Mouse (Mus musculus) gastrocnemius, adult 18-20 months (tissue): ENCODE data around the gene Atg3. TPM values are rescaled to one million over a fixed set of nuclear protein-coding genes. Genes with fewer than 3 reads are reported as not detected.

ENCODE experiments used
- DNase-seq: peaks from one replicate; pipeline ENCODE4 v3.0.0; 2021; ENCODE audit warnings: low spot score
- long read RNA-seq, 2 experiments: library from polyadenylated mRNA; stranded (forward); transcript quantifications; one replicate each; pipeline ENCODE4 v2.0.0; 2021
- total RNA-seq, 2 experiments: library from RNA; stranded (reverse); gene quantifications; 2 replicates each; pipeline ENCODE4 v1.2.3; 2021

Atg3 gene
- 10 to 100 TPM; 19.8 to 26.0 TPM for total RNA-seq
- long read RNA-seq, experiment 1, transcript Atg3-201 (12 exons, 2,057 nt), result major isoform, 65 of 72 reads
- long read RNA-seq, experiment 1, partial matches to known transcripts, result 4 of 72 reads
- long read RNA-seq, experiment 1, other reads (novel, unspliced or antisense), result 3 of 72 reads
- long read RNA-seq, experiment 2, transcript Atg3-201 (12 exons, 2,057 nt), result major isoform, 69 of 76 reads
- long read RNA-seq, experiment 2, partial matches to known transcripts, result 4 of 76 reads
- long read RNA-seq, experiment 2, other reads (novel, unspliced or antisense), result 3 of 76 reads

DNA sequence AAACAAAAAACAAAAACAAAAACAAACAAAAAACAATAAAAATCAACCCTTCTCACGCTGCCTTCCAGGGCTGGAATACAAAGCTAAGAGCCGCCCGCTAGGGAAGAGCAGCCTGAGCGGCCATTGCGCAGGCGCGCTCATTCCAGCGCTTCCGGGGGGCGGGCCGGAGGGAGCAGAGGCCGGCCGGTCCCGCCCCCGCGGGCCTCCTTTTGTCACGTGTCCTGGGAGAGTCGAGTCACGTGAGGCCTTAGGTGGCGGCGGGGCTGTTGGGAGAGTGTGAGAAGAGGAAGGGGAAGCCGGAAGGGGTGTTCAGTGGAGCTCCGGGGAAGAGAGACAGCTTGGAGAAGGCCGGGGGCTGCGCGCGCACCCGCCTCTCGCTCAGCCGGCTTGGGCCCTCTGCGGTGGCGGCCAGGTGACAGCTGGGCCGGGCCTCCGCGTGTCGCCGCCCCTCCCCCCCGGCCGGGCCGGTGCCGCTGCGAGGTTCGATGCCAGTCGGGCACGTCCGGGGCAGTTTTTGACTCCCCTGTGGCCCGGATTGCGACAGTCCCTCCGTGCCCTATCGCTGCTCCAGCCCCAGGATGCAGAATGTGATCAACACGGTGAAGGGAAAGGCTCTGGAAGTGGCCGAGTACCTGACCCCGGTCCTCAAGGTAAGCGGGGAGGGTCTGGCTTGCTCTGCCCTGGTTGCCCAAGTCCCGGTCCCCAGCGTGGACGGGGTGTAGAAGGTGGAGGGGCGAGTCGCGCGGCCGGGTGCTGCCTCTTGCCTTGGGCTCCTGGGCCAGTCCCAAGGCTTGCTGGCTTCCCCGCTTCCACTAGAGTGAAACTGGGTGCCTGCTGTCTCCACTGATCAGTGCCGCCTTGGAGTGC is at the start of gene Atg3, which contains the start of gene Slc35a5:
TSS of gene Atg3 (plus strand) at position 264 of the 867 bp plus-strand sequence.
TSS of gene Slc35a5 (minus strand) at position 185 of the 867 bp plus-strand sequence.
- DNase-seq, result peak; percentile 95

DNA sequence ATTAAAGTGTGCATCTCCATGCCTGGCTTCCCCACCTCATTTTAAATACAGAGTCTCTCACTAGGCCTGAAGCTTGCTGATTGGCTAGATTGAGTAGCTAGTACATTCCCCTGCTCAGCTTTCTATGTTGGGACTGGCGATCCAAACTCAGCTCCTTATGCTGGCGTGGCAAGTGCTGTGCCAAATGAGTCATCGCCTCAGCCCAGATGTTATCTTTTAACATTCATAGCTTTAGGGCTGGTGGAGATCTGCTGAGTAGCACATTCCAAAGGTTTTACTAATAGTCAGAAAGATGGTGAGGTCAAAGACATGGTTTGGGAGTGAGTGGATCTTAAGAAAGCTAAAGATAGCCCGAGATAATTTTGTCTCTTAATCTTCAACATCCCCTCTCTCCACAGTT is 48.1 kb upstream of the Atg3 start:
- peak; percentile 70 for DNase-seq

DNA sequence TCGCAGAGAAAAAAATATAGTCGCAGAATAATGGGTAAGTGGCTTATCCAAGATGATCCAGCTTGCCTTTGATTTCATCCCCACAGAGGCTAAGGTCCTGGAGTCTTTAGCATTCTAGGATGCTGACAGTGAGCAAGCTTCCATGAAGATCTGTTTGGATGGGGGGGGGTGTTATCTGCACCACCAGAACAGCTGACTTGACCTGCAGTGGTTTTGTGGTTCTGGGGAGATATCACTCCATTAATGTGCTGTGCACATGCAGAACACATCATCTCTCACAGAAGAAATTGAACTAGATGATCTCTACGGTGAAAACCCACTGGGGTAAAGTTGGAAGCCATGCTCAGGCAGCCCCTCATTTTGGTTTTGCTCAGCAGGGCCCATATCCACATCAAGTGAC is 41.4 kb upstream of the Atg3 start:
- DNase-seq, result no peak

DNA sequence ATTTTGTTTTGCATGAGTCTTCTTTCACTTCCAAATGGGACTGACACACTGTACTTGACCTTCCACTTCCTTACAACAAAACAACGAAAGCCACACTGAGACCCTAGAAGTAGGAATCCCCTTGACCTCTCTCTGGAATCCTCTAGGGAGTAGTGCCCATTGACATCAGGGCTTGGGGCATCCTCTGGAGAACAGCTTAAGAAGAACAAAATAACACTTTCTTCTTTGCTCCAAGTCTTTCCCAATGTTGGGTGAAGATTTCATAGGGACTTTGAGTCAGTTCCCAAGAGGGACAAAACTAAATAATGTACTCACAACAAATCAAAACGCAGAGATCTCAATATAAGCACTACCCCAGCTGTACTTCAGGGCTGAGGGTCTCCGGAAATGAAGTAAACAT is 39.8 kb upstream of the Atg3 start:
- DNase-seq, result no peak

DNA sequence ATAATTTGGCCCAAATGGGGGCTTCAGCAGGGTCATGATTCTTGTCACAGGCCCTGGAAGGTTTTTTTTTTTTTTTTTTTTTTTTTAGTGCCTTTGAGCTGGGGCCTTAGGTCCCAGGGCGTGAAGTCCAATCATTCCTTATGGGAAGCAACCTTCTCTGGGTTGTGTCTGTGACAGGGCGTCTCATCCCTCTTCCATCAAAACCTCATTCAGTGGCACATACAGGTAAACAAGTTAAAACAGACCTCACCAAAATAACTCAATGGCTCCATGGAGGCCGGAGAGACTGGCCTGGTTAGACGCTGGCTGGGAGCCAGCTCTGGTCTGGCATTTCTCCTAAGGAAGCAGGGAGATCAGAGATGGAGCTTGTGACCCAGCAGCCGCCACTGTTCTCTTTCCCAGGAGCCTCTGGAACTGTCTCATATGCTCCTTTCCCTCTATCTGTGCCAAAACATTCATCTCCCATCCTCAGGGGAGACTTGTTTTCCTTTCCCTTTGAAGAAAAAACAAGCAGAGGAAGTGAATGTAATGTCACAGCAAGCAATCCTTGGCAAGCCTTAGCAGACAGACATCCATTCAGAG is 37.6 kb upstream of the Atg3 start:
- peak; percentile 57 for DNase-seq

DNA sequence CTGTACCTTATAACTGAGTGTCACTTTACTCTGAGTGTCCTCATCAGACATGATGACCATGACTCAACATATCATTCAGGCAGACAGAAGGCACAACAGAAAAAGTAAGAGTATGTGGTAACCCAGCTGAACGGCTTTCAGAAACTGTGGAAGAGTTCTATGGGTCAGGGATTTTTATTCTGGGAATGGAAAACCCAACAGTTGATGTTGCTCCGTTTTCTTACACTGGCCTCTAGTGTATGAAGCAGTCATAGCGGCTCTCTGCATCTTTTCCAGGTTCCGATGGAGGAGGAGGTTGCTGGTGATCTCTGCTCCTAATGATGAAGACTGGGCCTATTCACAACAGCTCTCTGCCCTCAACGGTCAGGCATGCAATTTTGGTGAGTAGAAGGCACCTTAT is 36.0 kb upstream of the Atg3 start:
- peak; percentile 30 for DNase-seq

DNA sequence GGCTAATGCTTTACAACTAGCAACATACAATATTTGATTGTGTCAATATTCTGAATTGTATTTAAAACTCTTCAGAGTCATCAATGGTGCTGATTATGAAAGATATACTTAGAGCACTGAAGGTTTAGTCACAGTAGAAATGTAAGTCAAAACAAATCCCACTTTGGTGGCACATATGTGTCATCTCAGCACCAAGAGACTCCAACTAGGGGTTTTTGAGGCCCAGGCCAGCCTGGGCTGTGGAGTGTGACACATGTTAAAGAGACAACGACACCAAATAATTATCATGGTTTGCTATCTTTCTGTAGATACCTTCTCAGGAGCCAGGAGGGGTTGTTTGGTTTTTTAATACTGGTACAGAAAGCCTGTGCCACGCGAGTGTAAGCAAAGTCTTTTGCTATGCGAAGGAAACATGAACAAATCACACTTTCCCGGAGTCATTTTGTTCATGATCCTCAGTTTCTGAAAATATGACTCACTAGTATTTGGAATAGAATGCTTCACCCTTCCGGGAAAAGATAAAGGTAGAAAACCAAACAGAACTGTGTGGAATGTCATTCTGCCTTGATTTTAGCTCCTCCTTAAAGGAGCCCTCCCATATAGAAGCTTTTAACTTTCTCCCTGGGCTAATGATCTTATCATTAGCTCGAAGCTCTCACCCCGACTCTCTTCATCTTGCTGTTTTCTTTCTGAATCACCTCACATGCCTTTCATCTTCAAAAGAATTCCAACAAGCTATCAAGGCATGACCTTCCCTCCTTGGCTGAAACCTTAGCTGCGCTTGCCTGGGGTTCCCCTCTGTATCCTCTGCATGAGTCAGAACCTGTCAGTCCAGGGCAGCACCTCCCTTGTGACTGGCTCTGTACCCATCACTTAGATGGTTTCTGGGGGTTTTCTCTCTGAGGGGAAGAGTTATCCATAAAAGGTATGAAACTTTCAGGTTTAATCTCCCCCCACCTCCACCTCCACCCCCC is 34.1 kb upstream of the Atg3 start:
- DNase-seq, result no peak

DNA sequence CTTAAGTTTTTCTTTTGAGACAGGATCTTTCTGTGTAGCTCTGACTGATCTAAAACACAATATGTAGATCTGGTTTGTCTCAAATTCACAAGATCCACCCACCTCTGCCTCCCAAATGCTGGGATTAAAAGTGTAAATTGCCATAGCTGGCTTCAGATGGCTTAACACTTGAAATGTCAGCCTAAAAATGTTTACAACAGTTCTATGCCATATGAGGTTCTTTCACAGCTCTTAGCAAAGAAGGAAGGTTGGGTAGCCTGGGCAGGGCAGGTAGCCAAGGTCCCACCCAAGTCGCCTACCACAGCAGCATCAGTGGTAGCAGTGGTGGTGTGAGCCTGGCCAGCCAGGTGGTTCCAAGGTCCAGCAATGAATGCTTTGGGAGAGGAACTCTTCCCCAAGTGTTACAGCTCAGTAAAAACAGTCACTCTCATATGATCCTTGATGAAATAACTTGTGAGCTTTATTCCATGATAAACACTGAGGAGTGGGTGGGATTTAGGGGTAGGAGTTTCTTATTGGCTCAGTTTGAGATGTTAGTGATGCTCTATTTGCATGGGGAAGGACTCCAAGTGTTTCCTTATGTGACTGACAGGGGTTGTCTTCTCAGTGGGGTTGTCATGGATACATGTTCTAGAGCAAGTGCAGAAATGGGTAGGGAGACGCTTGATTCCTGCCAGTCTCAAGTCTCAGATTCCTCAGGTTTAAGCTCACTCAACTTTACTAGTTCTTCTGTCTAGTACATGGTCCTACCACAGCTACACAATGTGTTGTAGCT is 30.5 kb upstream of the Atg3 start:
- DNase-seq, result no peak

DNA sequence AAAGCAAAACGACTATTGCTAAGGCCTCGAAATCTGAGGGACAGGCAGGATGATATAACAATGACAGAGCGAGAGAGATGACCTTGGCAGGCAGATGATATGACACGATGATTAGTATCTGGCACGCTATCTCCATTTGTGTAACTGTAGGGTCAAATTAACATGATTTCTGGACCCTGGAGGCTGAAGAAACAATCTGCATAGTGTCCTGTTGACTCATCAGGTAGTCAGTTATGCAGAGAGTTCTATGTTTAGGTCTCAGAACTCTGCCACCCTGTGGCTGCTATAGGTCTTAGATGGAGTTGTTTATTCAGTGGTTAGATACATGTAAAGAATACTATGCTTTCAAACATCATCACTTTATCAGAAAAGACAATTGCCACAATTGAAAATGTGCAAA is 16.9 kb upstream of the Atg3 start:
- no peak for DNase-seq

DNA sequence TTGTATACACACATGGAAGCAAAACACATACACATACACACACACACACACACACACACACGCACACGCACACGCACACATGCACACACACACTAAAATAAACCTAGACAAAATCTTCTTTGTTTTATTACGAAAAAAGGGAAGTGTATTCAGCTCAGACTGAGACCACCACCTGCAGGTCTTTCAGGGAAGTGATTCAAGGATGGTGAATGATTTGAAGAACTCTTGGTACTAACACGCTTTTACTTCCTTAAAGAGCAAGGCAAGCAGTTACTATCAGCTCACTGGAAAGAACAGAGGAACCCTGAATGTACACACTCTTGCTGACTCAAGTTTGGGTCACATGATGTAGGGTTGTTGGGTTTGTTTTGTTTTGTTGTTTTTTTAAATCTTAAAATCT is 16.0 kb upstream of the Atg3 start:
- no peak for DNase-seq

DNA sequence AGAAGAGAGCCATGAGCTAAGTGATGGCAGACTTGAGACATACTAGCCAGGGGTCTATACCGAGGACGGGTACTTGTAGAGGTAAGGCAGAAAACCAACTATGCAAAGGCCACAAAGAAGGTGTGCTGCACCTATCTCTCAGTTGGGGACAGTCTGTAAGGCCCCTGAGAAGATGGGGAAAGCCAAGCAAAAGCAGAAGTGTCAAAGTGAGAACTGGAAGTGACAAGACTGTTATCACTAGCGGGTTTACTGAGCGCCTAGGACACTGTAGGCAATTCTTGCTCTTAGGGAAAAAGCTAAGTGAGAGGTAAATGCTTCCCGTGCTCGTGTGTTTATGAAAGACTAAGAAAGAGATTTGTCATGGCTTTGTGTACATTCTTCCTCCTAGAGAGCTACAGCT is 13.5 kb upstream of the Atg3 start:
- no peak for DNase-seq

DNA sequence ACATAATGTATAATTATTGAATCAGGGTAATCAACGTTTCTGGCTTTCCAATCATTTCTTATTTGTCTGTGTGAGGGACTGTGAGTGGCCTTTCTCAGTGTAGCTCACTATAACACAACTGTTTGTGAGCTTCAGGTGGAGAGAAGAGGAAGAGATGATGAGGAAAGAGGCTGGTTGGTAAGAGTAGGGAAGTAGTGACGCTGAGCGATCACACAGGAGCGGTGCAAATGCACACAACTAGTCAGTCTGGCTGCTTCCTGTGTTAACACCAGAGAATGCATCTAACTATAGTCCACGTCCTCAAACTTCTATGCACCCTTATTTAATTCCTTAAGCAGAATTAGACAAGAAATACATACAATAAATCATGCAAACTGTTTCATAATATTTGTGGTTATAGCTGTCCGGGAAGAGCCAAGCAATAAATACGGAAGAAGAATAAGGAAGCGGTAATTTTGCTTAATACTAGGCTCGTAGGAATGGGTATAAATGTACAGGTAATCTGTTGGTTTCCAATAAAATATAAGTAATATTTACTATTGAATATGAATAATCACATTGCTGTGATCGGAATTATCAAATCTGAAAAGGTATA is 10.0 kb upstream of the Atg3 start:
- DNase-seq, result no peak

DNA sequence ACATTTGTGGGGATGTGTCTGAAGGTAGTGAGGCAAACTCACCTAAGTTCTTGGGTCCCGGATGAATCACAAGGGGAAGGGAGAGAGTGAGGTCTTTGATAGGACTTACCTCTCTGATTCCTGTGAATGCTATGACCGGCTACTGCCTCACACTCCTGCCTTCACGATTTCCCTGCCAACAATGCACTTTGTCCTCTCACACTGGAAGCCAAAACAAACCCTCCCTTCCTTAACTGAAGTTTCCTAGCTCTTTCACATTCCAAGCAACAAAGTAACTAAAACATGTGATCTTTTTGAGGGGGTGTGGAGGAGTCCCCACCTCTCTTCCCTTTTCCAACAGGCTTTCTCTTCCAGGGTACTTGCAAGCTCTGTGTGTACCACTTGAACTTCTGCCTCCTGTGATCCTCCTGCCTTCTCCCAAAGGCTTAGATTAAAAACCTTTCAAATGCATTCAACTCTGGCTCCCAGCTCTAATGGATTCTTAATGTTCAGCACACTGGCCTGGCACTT is 3.8 kb upstream of the Atg3 start:
- no peak for DNase-seq

DNA sequence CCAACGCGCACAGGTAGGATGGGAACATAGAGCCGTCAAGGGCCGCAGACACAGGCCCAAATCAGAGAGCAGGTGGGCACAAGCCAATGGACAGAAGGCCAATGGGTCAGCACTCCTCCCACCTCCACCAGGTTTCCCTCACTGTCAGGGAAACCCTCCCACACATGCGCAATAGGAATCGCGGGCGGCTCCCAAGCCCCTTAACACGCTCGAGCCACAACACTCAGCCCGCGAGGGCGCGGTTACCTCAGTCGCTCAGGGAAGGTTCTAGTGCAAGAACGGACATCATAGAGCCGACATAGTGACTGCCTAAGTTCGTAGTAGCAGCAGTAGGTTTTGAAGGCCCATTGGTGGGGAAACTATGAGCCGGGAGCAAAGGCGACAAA is 456 bp upstream of the Atg3 start:
- peak; percentile 59 for DNase-seq

DNA sequence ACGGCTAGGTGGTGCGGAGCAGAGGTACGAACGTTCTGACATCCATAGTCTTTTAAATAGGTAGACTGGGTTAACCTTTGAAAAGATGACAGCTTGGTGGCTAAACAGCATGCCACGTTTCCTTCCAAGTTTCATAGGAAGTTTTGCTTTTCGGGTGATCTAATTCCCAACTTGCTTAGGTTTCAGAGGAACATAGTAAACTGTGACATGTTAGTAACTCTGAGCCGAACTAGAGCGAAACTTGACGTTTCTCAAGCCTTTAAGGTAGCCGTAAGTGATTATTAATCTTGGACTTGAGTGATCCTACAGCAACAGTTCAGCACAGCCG is 768 bp downstream of the Atg3 start:
- DNase-seq, result no peak

DNA sequence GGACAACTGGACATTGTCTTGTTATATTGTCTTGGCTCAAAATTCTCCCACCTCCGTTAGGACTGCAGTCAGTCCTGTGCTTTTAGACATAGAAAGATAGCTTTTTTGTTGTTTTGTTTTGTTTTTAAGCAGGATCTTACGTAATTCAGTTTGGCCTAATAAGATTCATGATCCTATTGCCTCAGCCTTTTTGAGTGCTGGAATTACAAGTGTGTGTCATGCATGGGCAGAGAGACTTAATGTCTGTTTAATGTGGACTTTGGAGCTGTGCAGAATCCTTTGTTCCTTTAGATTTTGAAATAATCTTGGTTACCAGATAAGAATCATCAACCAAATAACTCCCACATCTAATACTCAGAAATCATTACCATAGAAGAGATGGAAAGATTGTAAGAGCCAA is 20.0 kb downstream of the Atg3 start:
- DNase-seq, result no peak

DNA sequence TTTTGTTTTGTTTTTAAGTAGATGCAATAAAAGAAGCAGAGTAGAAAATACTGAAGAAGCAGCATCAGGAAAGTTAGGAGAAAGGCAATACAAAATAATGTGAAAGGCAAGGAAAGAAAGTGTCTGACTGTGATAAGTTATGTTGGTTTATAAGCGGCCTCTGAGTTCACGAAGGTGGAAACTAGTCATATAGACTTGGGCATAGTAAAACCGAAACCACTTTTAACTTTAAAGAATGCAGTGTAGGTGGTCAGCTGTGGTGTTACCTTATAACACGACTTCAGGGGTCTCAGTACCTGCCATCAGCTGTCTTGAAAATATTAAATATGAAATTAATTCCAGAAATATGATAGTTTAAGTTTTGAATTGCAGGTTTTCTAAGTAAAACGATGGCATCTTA is 23.2 kb downstream of the Atg3 start:
- no peak for DNase-seq

DNA sequence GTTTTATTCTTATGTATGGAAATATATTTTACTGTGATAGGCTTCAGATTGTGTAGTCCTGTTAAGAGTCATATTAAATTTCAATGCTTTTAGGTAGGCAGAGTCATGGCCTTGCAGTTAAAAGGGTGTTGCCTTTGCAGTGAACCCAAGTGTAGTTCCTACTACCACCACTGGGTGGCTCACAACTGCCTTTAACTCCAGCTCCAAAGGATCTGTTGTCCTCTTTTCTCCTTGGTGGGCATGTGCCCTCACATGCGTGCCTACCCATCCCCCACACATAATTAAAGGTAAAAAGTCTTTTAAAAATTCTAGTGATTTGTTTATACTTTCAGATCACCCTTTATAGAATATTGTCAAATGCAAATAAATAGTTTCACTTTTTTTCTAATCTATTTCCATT is 34.0 kb downstream of the Atg3 start:
- peak; percentile 67 for DNase-seq

DNA sequence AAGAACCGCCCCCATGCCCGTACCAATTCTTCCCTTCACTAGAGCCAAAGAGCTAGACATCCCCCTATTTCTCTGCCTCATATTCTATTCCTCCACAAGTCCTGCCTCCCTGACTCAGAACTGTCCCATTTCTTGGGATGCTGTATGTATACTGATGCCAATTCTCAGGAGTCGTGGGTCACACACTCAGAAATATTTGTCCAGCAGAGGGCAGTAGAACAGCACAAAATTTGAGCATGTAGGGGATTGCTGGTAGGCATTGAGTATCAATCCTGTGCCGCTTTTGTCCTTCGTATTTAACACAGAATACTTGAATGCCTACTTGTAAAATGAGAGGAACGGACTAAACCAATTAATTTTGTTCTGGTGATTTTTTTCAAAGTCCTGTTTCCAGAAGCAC is 38.2 kb downstream of the Atg3 start:
- DNase-seq, result peak; percentile 64

DNA sequence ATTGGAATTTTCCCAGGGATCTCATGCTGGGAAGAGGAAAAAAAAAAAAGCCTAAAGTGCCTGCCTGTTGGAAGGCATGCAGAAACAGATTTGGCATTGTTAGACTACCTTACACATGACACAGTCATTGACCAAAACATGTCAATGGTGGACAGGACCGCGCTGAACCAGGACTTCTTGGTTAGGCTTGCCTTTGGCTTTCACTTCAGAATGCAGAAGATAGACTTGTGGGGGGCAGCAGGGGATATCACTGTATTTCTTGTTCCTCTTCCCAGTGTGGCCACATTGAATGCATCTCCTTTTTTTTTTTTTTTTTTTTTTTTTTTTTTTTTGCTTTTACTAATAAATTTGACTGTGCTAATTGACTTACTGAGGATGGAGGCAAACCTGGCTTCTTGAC is 42.8 kb downstream of the Atg3 start:
- DNase-seq, result no peak
